Mouse (Mus musculus) liver, postnatal 0 days (tissue): ENCODE measurements around the gene Slc17a5.

Experiments used
- CTCF ChIP-seq: sonication (generic); IDR thresholded peaks from 2 replicates; pipeline ENCODE4 v1.5.1; 2016; ENCODE audit warnings: antibody characterized with exemption, low read depth
- EP300 ChIP-seq: IDR thresholded peaks from 2 replicates; pipeline ENCODE4 v1.6.1; 2016; ENCODE audit warnings: antibody characterized with exemption, low read depth, mild to moderate bottlenecking

- TF ChIP-seq CTCF = no peak
- TF ChIP-seq EP300 = no peak
Observed at GRCm38 (mm10) chr9:78500386-78500785, 87.5 kb downstream of the Slc17a5 start.
